Mouse (Mus musculus): ENCODE measurements around the gene Mybph. TPM values are rescaled to one million over a fixed set of nuclear protein-coding genes. Genes with fewer than 3 reads are reported as not detected.
A peak's percentile ranks its signal among the peaks of the same experiment; 100 is the strongest.

Mybph gene
- polyA plus RNA-seq (2012; rRNA removed) (0.02 and 0.03 TPM in 2 replicates), polyA plus RNA-seq (2014; fragmentation: Nextera tagmentation; extraction: Ambion mirVana) (not detected in 2 replicates)

GRCm38 (mm10) chr1:134193126-134193525 is at the start of gene Mybph:
Mybph (plus strand) TSS chr1:134193448.
- WGBS (ENCODE audit: insufficient replicate concordance), result 47% methylated on average over 1 of the region's 1 CpGs
- no peak within 1 kb of the TSS for H3K27ac ChIP-seq
- H3K4me2 ChIP-seq (ENCODE audit: low read depth), result no peak within 1 kb of the TSS
- H3K36me3 ChIP-seq (replicated peaks; ENCODE audit: control insufficient read depth, insufficient read depth, low read depth), result no peaks in the 10 kb centered on the region
- TF ChIP-seq CTCF (IDR thresholded peaks at IDR 0.05; ENCODE audit: low read depth) (no peak), EP300 (IDR thresholded peaks at IDR 0.05; ENCODE audit: low read depth) (no peak)
- DNase-seq (ENCODE audit: low read depth in 3 of 3, low spot score in 3 of 3) (no peak), ATAC-seq (ENCODE audit: insufficient read depth) (no peak)
- no peaks in the 10 kb centered on the region for H3K9me3 ChIP-seq (ENCODE audit: control insufficient read depth, low read length)
- H3K4me1 ChIP-seq (replicated peaks; ENCODE audit: control insufficient read depth in 2 of 2, insufficient read depth in 2 of 2, low read length in 1 of 2), result peaks cover 0 to 4% of the 10 kb centered on the region in 2 experiments; a peak in 1 of 4 replicates
- no peak within 1 kb of the TSS for H3K9ac ChIP-seq (replicated peaks)
- no peaks in the 10 kb centered on the region; the same call in none of the 2 replicates for H3K27me3 ChIP-seq (ENCODE audit: control insufficient read depth, insufficient read depth, low read length)
- no peak within 1 kb of the TSS for H3K4me3 ChIP-seq (ENCODE audit: insufficient read depth in 1 of 2, low read depth in 2 of 2, low read length in 2 of 2)

DNA sequence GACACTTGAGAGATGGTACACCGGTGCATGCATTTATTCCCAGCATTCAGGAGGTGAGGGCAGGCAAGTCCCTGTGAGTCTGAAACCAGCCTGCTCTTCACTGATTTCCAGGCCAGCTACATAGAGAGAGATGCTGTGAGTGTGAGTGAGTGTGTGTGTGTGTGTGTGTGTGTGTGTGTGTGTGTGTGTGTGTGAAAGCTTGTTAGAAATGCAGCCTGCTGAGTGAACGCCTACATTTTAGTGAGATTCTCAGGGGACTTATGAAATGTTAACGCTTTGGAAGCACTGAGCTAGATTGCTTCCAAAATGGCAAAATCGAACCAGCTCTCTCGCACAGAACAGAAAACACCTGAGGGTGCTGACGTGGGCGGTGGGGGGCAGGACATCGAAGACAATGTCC is 47.2 kb upstream of the Mybph start:
- H3K4me3 ChIP-seq (ENCODE audit: insufficient read depth in 1 of 2, low read depth in 2 of 2, low read length in 2 of 2), result no peak overlapping the region
- H3K9ac ChIP-seq (replicated peaks), result no peak overlapping the region
- no peak overlapping the region for H3K4me2 ChIP-seq (ENCODE audit: low read depth)
- no peaks in the 10 kb centered on the region for H3K27me3 ChIP-seq (ENCODE audit: control insufficient read depth, insufficient read depth, low read length)
- H3K27ac ChIP-seq, result no peak overlapping the region
- no peaks in the 10 kb centered on the region for H3K4me1 ChIP-seq (replicated peaks; ENCODE audit: control insufficient read depth in 2 of 2, insufficient read depth in 2 of 2, low read length in 1 of 2)
- no peaks in the 10 kb centered on the region for H3K36me3 ChIP-seq (replicated peaks; ENCODE audit: control insufficient read depth, insufficient read depth, low read depth)
- H3K9me3 ChIP-seq (ENCODE audit: control insufficient read depth, low read length), result no peaks in the 10 kb centered on the region
- TF ChIP-seq EP300 (IDR thresholded peaks at IDR 0.05; ENCODE audit: low read depth) (no peak), CTCF (IDR thresholded peaks at IDR 0.05; ENCODE audit: low read depth) (no peak)
- DNase-seq (ENCODE audit: low read depth in 3 of 3, low spot score in 3 of 3) (no peak), ATAC-seq (ENCODE audit: insufficient read depth) (no peak)
- 68% methylated on average over 8 of the region's 8 CpGs for WGBS (ENCODE audit: insufficient replicate concordance)

GRCm38 (mm10) chr1:134150076-134150475 is 43.2 kb upstream of the Mybph start:
- no peaks in the 10 kb centered on the region for H3K27me3 ChIP-seq (ENCODE audit: control insufficient read depth, insufficient read depth, low read length)
- ATAC-seq (ENCODE audit: insufficient read depth), result no peak
- WGBS (ENCODE audit: insufficient replicate concordance), result 49% methylated on average over 8 of the region's 8 CpGs

DNA sequence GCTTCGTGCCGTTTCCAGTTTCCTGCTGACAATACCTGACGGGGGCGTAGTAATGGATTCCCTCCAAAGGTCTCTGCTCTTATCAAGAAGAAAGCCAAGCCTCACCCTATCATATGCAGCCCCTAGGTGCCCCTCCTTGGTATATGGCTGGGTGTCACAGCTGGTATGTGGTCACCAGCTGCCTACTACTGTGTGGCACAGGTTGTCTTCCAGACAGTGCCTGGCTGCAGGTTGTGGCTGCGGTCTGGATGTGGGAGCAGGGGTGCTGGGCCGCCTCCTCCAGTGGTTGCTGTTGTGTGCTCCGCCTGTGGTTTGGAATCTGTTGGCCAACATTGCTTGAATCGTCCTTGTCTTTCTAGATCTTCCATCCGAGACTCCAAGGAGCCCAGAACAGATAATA is 42.5 kb upstream of the Mybph start:
- Histone ChIP-seq H3K4me3 (ENCODE audit: insufficient read depth in 1 of 2, low read depth in 2 of 2, low read length in 2 of 2) (no peak overlapping the region), H3K27ac (no peak overlapping the region), H3K9me3 (ENCODE audit: control insufficient read depth, low read length) (no peaks in the 10 kb centered on the region), H3K36me3 (replicated peaks; ENCODE audit: control insufficient read depth, insufficient read depth, low read depth) (no peaks in the 10 kb centered on the region), H3K4me1 (replicated peaks; ENCODE audit: control insufficient read depth in 2 of 2, insufficient read depth in 2 of 2, low read length in 1 of 2) (peaks cover 0 to 16% of the 10 kb centered on the region in 2 experiments; a peak in 2 of 4 replicates), H3K9ac (replicated peaks) (no peak overlapping the region), H3K4me2 (ENCODE audit: low read depth) (no peak overlapping the region), H3K27me3 (ENCODE audit: control insufficient read depth, insufficient read depth, low read length) (no peaks in the 10 kb centered on the region)
- TF ChIP-seq EP300 (IDR thresholded peaks at IDR 0.05; ENCODE audit: low read depth) (no peak), CTCF (IDR thresholded peaks at IDR 0.05; ENCODE audit: low read depth) (no peak)
- DNase-seq (ENCODE audit: low read depth in 3 of 3, low spot score in 3 of 3) (no peak), ATAC-seq (ENCODE audit: insufficient read depth) (no peak)
- WGBS (ENCODE audit: insufficient replicate concordance), result 67% methylated on average over 9 of the region's 9 CpGs

More at GRCm38 (mm10) chr1:134150076-134150475, 43.2 kb upstream of the Mybph start:
- Histone ChIP-seq H3K4me1 (replicated peaks; ENCODE audit: control insufficient read depth in 2 of 2, insufficient read depth in 2 of 2, low read length in 1 of 2) (peaks cover 0 to 15% of the 10 kb centered on the region in 2 experiments; a peak in 2 of 4 replicates), H3K36me3 (replicated peaks; ENCODE audit: control insufficient read depth, insufficient read depth, low read depth) (no peaks in the 10 kb centered on the region), H3K4me3 (ENCODE audit: insufficient read depth in 1 of 2, low read depth in 2 of 2, low read length in 2 of 2) (no peak overlapping the region), H3K9ac (replicated peaks) (no peak overlapping the region), H3K27ac (no peak overlapping the region), H3K4me2 (ENCODE audit: low read depth) (no peak overlapping the region), H3K9me3 (ENCODE audit: control insufficient read depth, low read length) (no peaks in the 10 kb centered on the region)
- TF ChIP-seq CTCF (IDR thresholded peaks at IDR 0.05; ENCODE audit: low read depth) (no peak), EP300 (IDR thresholded peaks at IDR 0.05; ENCODE audit: low read depth) (no peak)
- no peak for DNase-seq (ENCODE audit: low read depth in 3 of 3, low spot score in 3 of 3)

GRCm38 (mm10) chr1:134151655-134152412 is 41.4 kb upstream of the Mybph start:
- H3K9me3 ChIP-seq (ENCODE audit: control insufficient read depth, low read length), result no peaks in the 10 kb centered on the region
- no peak overlapping the region for H3K9ac ChIP-seq (replicated peaks)
- peaks cover 0 to 16% of the 10 kb centered on the region in 2 experiments; a peak in 2 of 4 replicates for H3K4me1 ChIP-seq (replicated peaks; ENCODE audit: control insufficient read depth in 2 of 2, insufficient read depth in 2 of 2, low read length in 1 of 2)
- DNase-seq (ENCODE audit: low read depth in 3 of 3, low spot score in 3 of 3) (peak; percentile 64 to 70 (median 65)), ATAC-seq (ENCODE audit: insufficient read depth) (peak; percentile 47)
- H3K27me3 ChIP-seq (ENCODE audit: control insufficient read depth, insufficient read depth, low read length), result no peaks in the 10 kb centered on the region
- WGBS (ENCODE audit: insufficient replicate concordance), result 21% methylated on average over 13 of the region's 13 CpGs
- no peak overlapping the region for H3K4me3 ChIP-seq (ENCODE audit: insufficient read depth in 1 of 2, low read depth in 2 of 2, low read length in 2 of 2)
- no peak overlapping the region for H3K27ac ChIP-seq
- TF ChIP-seq EP300 (IDR thresholded peaks at IDR 0.05; ENCODE audit: low read depth) (no peak), CTCF (IDR thresholded peaks at IDR 0.05; ENCODE audit: low read depth) (peak; percentile 93)
- H3K4me2 ChIP-seq (ENCODE audit: low read depth), result no peak overlapping the region
- no peaks in the 10 kb centered on the region for H3K36me3 ChIP-seq (replicated peaks; ENCODE audit: control insufficient read depth, insufficient read depth, low read depth)
